Mouse (Mus musculus): ENCODE data around the gene Spen. TPM values are rescaled to one million over a fixed set of nuclear protein-coding genes. Genes with fewer than 3 reads are reported as not detected.
"Not testable (repeated sequence)": the region's sequence is repeated elsewhere in the genome, so short reads cannot be mapped to it uniquely, and the experiment has no call there.

Spen gene
- polyA plus RNA-seq, 1 experiment from 2014 or later: 12.4 TPM

DNA sequence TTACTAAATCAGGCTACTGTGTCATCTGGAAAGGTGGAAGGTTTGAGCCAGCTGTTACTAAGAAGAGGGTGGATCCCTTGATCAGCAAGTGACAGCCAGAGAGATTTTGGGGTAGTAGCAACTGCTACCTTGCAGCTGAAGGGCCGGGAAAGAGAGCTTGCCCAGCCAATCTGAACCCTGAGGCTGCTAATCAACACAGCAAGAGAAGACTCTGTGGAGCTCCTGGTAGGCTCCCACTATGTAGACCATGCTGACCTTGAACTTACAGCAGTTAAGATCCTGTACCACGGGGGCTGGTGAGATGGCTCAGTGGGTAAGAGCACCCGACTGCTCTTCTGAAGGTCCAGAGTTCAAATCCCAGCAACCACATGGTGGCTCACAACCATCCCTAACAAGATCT is 26.3 kb upstream of the Spen start:
- no peaks in the 10 kb centered on the region for H3K9me3 ChIP-seq (ENCODE audit: control insufficient read depth, low read length)

DNA sequence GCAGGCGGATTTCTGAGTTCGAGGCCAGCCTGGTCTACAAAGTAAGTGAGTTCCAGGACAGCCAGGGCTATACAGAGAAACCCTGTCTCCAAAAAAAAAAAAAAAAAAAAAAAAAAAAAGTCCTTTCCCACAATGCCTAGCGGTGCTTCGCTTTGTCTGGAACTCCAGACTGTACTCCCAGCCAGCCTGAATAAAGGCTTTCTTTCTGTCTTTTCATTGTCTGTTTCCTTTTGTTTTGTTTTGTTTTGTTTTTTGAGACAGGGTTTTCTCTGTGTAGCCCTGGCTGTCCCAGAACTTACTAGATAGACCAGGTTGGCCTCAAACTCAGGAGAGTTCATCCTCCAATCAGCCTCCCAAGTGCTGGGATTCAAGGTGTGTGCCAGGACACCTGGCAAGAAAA is 25.8 kb upstream of the Spen start:
- ATAC-seq (ENCODE audit: insufficient number of reproducible peaks, low FRiP score, low TSS enrichment, low read depth) (no peak), DNase-seq (ENCODE audit: low spot score) (no peak)
- H3K9ac ChIP-seq (ENCODE audit: low read length): no peak overlapping the region
- H3K4me1 ChIP-seq (ENCODE audit: control insufficient read depth, insufficient read depth, low read length): 0 out of 2 replicates have a peak, but pooled peaks cover 3% of the 10 kb centered on the region
- 98% methylated on average over 4 of the region's 4 CpGs for WGBS
- no peaks in the 10 kb centered on the region for H3K36me3 ChIP-seq (ENCODE audit: control insufficient read depth, insufficient read depth, low read length)
- H3K27ac ChIP-seq (replicated peaks; ENCODE audit: low read depth, low read length): no peak overlapping the region
- no peaks in the 10 kb centered on the region for H3K9me3 ChIP-seq (ENCODE audit: control insufficient read depth, low read length)
- H3K4me2 ChIP-seq (ENCODE audit: low read depth, severe bottlenecking): no peak overlapping the region
- H3K4me3 ChIP-seq (ENCODE audit: low read depth, low read length): no peak overlapping the region
- H3K27me3 ChIP-seq (ENCODE audit: control insufficient read depth, insufficient read depth, low read length): no peaks in the 10 kb centered on the region

More for the DNA sequence above, 26.3 kb upstream of the Spen start:
- no peak overlapping the region for H3K27ac ChIP-seq (replicated peaks; ENCODE audit: low read depth, low read length)
- H3K4me2 ChIP-seq (ENCODE audit: low read depth, severe bottlenecking): no peak overlapping the region
- DNase-seq (ENCODE audit: low spot score) (no peak), ATAC-seq (ENCODE audit: insufficient number of reproducible peaks, low FRiP score, low TSS enrichment, low read depth) (no peak)
- no peak overlapping the region for H3K4me3 ChIP-seq (ENCODE audit: low read depth, low read length)
- no peak overlapping the region for H3K9ac ChIP-seq (ENCODE audit: low read length)
- 0 out of 2 replicates have a peak, but pooled peaks cover 1% of the 10 kb centered on the region for H3K4me1 ChIP-seq (ENCODE audit: control insufficient read depth, insufficient read depth, low read length)
- 76% methylated on average over 3 of the region's 3 CpGs for WGBS
- no peaks in the 10 kb centered on the region for H3K36me3 ChIP-seq (ENCODE audit: control insufficient read depth, insufficient read depth, low read length)
- H3K27me3 ChIP-seq (ENCODE audit: control insufficient read depth, insufficient read depth, low read length): no peaks in the 10 kb centered on the region

DNA sequence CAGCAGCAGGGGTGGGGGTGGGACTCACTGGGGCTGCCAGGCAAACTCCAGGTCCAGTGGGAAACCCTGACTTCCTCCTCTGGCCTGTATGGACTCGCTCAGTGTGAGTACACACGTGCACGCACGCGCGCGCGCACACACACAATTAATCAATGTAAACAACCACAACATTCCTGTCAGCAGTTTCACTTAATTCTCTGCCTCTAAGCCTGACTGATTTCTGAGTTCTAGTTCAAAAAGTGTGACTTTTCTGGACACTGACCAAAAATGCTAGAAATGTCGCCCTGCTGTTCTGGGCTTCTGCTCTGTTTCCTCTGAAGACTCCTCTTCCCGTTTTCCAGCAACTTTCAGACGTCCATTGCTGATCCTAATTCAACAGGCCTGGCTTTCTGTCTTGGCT is 23.9 kb upstream of the Spen start:
- Histone ChIP-seq H3K9ac (ENCODE audit: low read length) (no peak overlapping the region), H3K27ac (replicated peaks; ENCODE audit: low read depth, low read length) (no peak overlapping the region), H3K4me1 (ENCODE audit: control insufficient read depth, insufficient read depth, low read length) (0 out of 2 replicates have a peak, but pooled peaks cover 6% of the 10 kb centered on the region), H3K27me3 (ENCODE audit: control insufficient read depth, insufficient read depth, low read length) (no peaks in the 10 kb centered on the region), H3K9me3 (ENCODE audit: control insufficient read depth, low read length) (no peaks in the 10 kb centered on the region), H3K4me3 (ENCODE audit: low read depth, low read length) (no peak overlapping the region), H3K4me2 (ENCODE audit: low read depth, severe bottlenecking) (no peak overlapping the region), H3K36me3 (ENCODE audit: control insufficient read depth, insufficient read depth, low read length) (no peaks in the 10 kb centered on the region)
- DNase-seq (ENCODE audit: low spot score): no peak
- no peak for ATAC-seq (ENCODE audit: insufficient number of reproducible peaks, low FRiP score, low TSS enrichment, low read depth)
- 86% methylated on average over 11 of the region's 11 CpGs for WGBS

DNA sequence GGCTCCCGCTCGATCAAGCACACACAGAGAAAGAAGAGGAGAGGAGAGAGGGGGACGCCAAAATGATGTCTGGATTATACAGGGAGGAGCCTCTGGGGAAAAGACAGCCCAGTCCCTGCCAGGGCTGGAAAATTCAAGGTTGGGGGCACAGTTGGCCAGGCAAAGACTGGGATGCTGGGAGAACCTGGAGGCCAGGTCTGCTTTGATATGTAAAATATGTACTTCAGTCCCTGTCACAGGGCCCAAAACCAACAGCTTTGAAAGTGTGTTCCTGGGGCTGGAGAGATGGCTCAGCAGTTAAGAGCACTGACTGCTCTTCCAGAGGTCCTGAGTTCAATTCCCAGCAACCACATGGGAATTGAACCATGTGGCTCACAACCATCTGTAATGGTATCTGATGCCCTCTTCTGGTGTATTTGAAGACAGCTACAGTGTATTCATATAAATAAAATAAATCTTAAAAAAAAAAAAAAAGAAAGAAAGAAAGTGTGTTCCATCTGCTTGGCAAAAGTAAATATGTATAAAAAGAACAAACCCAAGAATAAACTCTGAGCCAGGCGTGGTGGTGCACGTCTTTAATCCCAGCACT is 23.0 kb upstream of the Spen start:
- not testable (repeated sequence) for H3K36me3 ChIP-seq (ENCODE audit: control insufficient read depth, insufficient read depth, low read length); ATAC-seq (ENCODE audit: insufficient number of reproducible peaks, low FRiP score, low TSS enrichment, low read depth); H3K9ac ChIP-seq (ENCODE audit: low read length); H3K4me1 ChIP-seq (ENCODE audit: control insufficient read depth, insufficient read depth, low read length); DNase-seq (ENCODE audit: low spot score); H3K4me3 ChIP-seq (ENCODE audit: low read depth, low read length); H3K27ac ChIP-seq (replicated peaks; ENCODE audit: low read depth, low read length); H3K27me3 ChIP-seq (ENCODE audit: control insufficient read depth, insufficient read depth, low read length); H3K9me3 ChIP-seq (ENCODE audit: control insufficient read depth, low read length); H3K4me2 ChIP-seq (ENCODE audit: low read depth, severe bottlenecking)
- 76% methylated on average over 5 of the region's 5 CpGs for WGBS

DNA sequence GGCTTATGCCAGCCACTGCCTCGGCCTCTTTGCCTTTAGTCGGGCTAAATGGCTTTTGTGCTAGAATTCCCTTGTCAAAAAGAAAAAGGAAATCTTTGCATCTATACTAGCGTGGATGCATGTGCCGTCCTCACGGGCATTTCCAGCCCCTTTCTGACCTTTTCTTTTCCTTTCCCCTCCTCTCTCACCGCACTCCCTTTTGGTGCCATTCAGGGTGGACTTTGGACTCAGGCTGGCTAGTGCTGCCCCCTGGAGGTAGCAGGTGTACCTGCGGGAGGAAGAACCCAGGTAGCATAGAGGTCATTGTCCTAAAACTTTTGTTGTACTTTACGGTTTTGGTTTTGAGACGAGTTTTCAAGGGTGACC is 21.5 kb upstream of the Spen start:
- Histone ChIP-seq H3K9ac (ENCODE audit: low read length) (peak overlapping the region; percentile 58), H3K36me3 (ENCODE audit: control insufficient read depth, insufficient read depth, low read length) (no peaks in the 10 kb centered on the region), H3K27me3 (ENCODE audit: control insufficient read depth, insufficient read depth, low read length) (no peaks in the 10 kb centered on the region), H3K4me3 (ENCODE audit: low read depth, low read length) (peak overlapping the region; percentile 36), H3K4me2 (ENCODE audit: low read depth, severe bottlenecking) (peak overlapping the region; percentile 87), H3K27ac (replicated peaks; ENCODE audit: low read depth, low read length) (peak overlapping the region; percentile 66; the same call in 1 of the 2 replicates), H3K9me3 (ENCODE audit: control insufficient read depth, low read length) (no peaks in the 10 kb centered on the region), H3K4me1 (ENCODE audit: control insufficient read depth, insufficient read depth, low read length) (0 out of 2 replicates have a peak, but pooled peaks cover 6% of the 10 kb centered on the region)
- peak; percentile 37; the same call in 1 of the 2 replicates for ATAC-seq (ENCODE audit: insufficient number of reproducible peaks, low FRiP score, low TSS enrichment, low read depth)
- DNase-seq (ENCODE audit: low spot score): peak; percentile 87
- WGBS: 3% methylated on average over 9 of the region's 9 CpGs

DNA sequence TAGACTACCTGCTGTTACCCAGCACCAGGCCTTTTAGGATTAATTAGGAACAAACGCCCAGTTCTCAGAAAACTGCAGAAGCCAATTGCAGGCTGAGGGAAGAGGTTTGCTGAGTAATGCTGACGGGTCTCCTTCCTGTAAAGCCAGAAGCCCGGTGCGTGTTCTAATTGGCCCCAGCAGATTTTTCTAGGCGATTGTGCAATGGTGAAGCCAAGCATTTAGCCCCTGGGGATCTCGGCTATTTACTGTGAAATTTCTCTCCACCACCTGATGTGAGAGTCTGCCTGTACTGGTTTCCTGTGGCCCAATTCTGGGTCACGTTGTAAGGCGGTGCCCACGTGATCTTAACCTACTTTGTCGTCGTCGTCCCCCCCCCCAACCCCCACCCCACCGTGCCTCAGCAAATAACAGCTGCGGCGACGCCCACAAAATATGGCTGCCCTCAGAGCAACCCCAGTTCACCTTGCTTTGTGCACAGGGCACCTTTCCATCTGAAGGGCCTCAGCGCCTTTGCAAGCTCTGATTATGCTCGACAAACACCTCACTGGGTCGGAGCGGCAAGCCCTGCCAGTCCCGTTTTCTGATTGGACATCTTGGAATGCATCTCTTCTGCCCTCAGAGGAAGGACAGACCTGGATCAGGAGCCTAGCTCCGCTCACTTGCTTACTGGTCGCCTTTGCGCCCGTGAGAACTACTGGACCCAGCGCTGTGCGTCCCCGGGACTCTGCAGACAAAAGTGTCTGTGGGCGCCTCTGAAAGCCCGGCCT is 20.9 kb upstream of the Spen start:
- Histone ChIP-seq H3K9ac (ENCODE audit: low read length) (peak overlapping the region; percentile 58), H3K4me1 (ENCODE audit: control insufficient read depth, insufficient read depth, low read length) (0 out of 2 replicates have a peak, but pooled peaks cover 6% of the 10 kb centered on the region), H3K36me3 (ENCODE audit: control insufficient read depth, insufficient read depth, low read length) (no peaks in the 10 kb centered on the region), H3K9me3 (ENCODE audit: control insufficient read depth, low read length) (no peaks in the 10 kb centered on the region), H3K4me3 (ENCODE audit: low read depth, low read length) (peak overlapping the region; percentile 36), H3K4me2 (ENCODE audit: low read depth, severe bottlenecking) (peak overlapping the region; percentile 87), H3K27ac (replicated peaks; ENCODE audit: low read depth, low read length) (peak overlapping the region; percentile 66), H3K27me3 (ENCODE audit: control insufficient read depth, insufficient read depth, low read length) (no peaks in the 10 kb centered on the region)
- ATAC-seq (ENCODE audit: insufficient number of reproducible peaks, low FRiP score, low TSS enrichment, low read depth): peak; percentile 74
- DNase-seq (ENCODE audit: low spot score): peak; percentile 74
- under 1% methylated on average over 30 of the region's 30 CpGs for WGBS

DNA sequence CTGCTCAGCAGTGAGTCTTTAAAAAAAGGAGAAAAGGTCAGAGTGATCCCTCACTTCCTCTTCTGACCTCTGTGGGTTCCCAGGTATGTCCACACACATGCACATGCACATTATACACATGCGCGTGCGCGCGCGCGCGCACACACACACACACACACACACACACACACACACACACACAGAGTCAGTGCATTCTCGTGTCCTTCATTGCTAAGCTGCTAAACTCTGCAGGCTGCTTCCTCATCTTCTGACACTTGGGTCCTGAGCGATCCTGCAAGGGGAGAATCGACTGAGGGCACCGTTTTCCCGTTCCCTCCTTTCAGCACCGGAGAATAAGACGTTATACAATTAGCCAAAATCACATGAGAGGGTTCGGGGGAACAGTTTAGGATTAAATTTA is 20.3 kb upstream of the Spen start:
- 15% methylated on average over 16 of the region's 16 CpGs for WGBS

DNA sequence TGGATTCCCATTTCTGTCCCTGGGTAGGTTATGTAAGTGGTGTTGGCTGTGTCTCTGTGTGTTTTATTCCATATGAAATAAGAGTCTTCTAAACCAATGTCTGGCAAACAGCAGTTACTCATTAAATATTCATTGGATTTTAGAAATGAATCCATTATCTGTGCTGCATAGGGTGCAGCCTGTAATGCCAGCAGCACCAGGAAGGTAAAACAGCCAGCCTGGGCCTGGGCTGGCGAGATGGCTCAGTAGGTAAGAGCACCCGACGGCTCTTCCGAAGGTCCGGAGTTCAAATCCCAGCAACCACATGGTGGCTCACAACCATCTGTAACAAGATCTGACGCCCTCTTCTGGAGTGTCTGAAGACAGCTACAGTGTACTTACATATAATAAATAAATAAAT is 17.8 kb upstream of the Spen start:
- not testable (repeated sequence) for H3K27ac ChIP-seq (replicated peaks; ENCODE audit: low read depth, low read length); DNase-seq (ENCODE audit: low spot score); H3K4me3 ChIP-seq (ENCODE audit: low read depth, low read length); H3K9me3 ChIP-seq (ENCODE audit: control insufficient read depth, low read length); H3K4me2 ChIP-seq (ENCODE audit: low read depth, severe bottlenecking); ATAC-seq (ENCODE audit: insufficient number of reproducible peaks, low FRiP score, low TSS enrichment, low read depth); H3K36me3 ChIP-seq (ENCODE audit: control insufficient read depth, insufficient read depth, low read length); H3K9ac ChIP-seq (ENCODE audit: low read length); H3K27me3 ChIP-seq (ENCODE audit: control insufficient read depth, insufficient read depth, low read length)
- 85% methylated on average over 6 of the region's 6 CpGs for WGBS
- H3K4me1 ChIP-seq (ENCODE audit: control insufficient read depth, insufficient read depth, low read length): peaks cover 14% of the 10 kb centered on the region; the same call in 1 of the 2 replicates

More for the DNA sequence above, 20.3 kb upstream of the Spen start:
- no peaks in the 10 kb centered on the region for H3K9me3 ChIP-seq (ENCODE audit: control insufficient read depth, low read length)
- H3K4me3 ChIP-seq (ENCODE audit: low read depth, low read length): peak overlapping the region; percentile 36
- H3K4me1 ChIP-seq (ENCODE audit: control insufficient read depth, insufficient read depth, low read length): 0 out of 2 replicates have a peak, but pooled peaks cover 6% of the 10 kb centered on the region
- no peak overlapping the region for H3K9ac ChIP-seq (ENCODE audit: low read length)
- DNase-seq (ENCODE audit: low spot score) (peak; percentile 38), ATAC-seq (ENCODE audit: insufficient number of reproducible peaks, low FRiP score, low TSS enrichment, low read depth) (no peak)
- peak overlapping the region; percentile 87 for H3K4me2 ChIP-seq (ENCODE audit: low read depth, severe bottlenecking)
- H3K27ac ChIP-seq (replicated peaks; ENCODE audit: low read depth, low read length): no peak overlapping the region
- H3K27me3 ChIP-seq (ENCODE audit: control insufficient read depth, insufficient read depth, low read length): no peaks in the 10 kb centered on the region
- H3K36me3 ChIP-seq (ENCODE audit: control insufficient read depth, insufficient read depth, low read length): no peaks in the 10 kb centered on the region
